Mouse (Mus musculus) liver, embryonic 14.5 days (tissue): Measurements from ENCODE around the gene Prnd. TPM values are rescaled to one million over a fixed set of nuclear protein-coding genes. Genes with fewer than 3 reads are reported as not detected.

Experiments
- ATAC-seq: fragments of 200-750 bp; cut with Nextera tagmentation; 2 replicates; pipeline ENCODE4 v1.8.0; 2017; ENCODE audit warnings: moderate number of reproducible peaks, mild to moderate bottlenecking, moderate library complexity; ENCODE audit not compliant: insufficient read depth
- DNase-seq, 3 experiments: peaks; one replicate each; pipeline ENCODE4 v3.0.0-alpha.2; 2012 to 2013; ENCODE audit warnings: low read depth in 3 of 3, low spot score in 3 of 3
- H3K27ac ChIP-seq: fragments of 300-500 bp; sonication (generic); 2 replicates; pipeline ENCODE4 v1.5.1; 2014; ENCODE audit warnings: moderate library complexity, mild to moderate bottlenecking, control low read depth, inconsistent platforms
- H3K27me3 ChIP-seq: fragments of 300-500 bp; sonication (generic); 2 replicates; pipeline ENCODE4 v1.6.1; 2014; ENCODE audit warnings: mild to moderate bottlenecking, low read length, moderate library complexity; ENCODE audit not compliant: control insufficient read depth, insufficient read depth
- H3K36me3 ChIP-seq: fragments of 300-500 bp; sonication (generic); replicated peaks from 2 replicates; pipeline ENCODE4 v1.6.1; 2014; ENCODE audit warnings: low read depth; ENCODE audit not compliant: control insufficient read depth, insufficient read depth
- H3K4me1 ChIP-seq, 2 experiments: fragments of 200-500 bp in 1 of 2; fragments of 300-500 bp in 1 of 2; sonication (generic) in 1 of 2; replicated peaks; 2 replicates each; pipeline ENCODE4 v1.6.1; 2012 to 2014; ENCODE audit warnings: antibody characterized with exemption in 1 of 2, inconsistent platforms in 1 of 2, low read length in 1 of 2; ENCODE audit not compliant: control insufficient read depth in 2 of 2, insufficient read depth in 2 of 2
- H3K4me2 ChIP-seq: fragments of 300-500 bp; sonication (generic); 2 replicates; pipeline ENCODE4 v1.6.1; 2014; ENCODE audit warnings: low read depth, mild to moderate bottlenecking, control low read depth, moderate library complexity
- H3K4me3 ChIP-seq, 2 experiments: fragments of 200-500 bp in 1 of 2; fragments of 300-500 bp in 1 of 2; sonication (generic) in 1 of 2; 2 replicates each; pipeline ENCODE4 v1.5.1; 2012 to 2014; ENCODE audit warnings: low read depth in 2 of 2, low read length in 2 of 2, mild to moderate bottlenecking in 2 of 2, control low read depth in 1 of 2, inconsistent platforms in 1 of 2, moderate library complexity in 1 of 2; ENCODE audit not compliant: insufficient read depth in 1 of 2
- H3K9ac ChIP-seq: fragments of 300-500 bp; sonication (generic); replicated peaks from 2 replicates; pipeline ENCODE4 v1.6.1; 2014; ENCODE audit warnings: mild to moderate bottlenecking, control low read depth, moderate library complexity
- H3K9me3 ChIP-seq: fragments of 300-500 bp; sonication (generic); 2 replicates; pipeline ENCODE4 v1.6.1; 2016; ENCODE audit warnings: low read length, mixed read lengths; ENCODE audit not compliant: control insufficient read depth
- CTCF ChIP-seq: IDR thresholded peaks from 2 replicates; pipeline ENCODE4 v1.5.1; 2016; ENCODE audit warnings: antibody characterized with exemption, low read depth, control low read depth
- EP300 ChIP-seq: IDR thresholded peaks from 2 replicates; pipeline ENCODE4 v1.6.1; 2016; ENCODE audit warnings: antibody characterized with exemption, low read depth
- WGBS: fragments of 180-500 bp; shearing (Covaris S2); extraction: QIAGEN DNeasy Blood & Tissue Kit; methylation state at CpG from one replicate; pipeline ENCODE4 v1.1.7; 2014; ENCODE audit not compliant: insufficient replicate concordance; 5-methylcytosine and 5-hydroxymethylcytosine counted together
- polyA plus RNA-seq, 2 experiments: library from polyadenylated mRNA; depleted of rRNA in 1 of 2; stranded (reverse) in 1 of 2; unstranded in 1 of 2; fragments of >200 nt; fragmentation: Nextera tagmentation in 1 of 2; extraction: Ambion mirVana in 1 of 2; gene quantifications; 2 replicates each; pipeline versions ENCODE4 v1.2.1 to v1.2.3; 2012 to 2014

Prnd gene
- polyA plus RNA-seq, 2 experiments: 0.11 to 0.16 TPM

DNA sequence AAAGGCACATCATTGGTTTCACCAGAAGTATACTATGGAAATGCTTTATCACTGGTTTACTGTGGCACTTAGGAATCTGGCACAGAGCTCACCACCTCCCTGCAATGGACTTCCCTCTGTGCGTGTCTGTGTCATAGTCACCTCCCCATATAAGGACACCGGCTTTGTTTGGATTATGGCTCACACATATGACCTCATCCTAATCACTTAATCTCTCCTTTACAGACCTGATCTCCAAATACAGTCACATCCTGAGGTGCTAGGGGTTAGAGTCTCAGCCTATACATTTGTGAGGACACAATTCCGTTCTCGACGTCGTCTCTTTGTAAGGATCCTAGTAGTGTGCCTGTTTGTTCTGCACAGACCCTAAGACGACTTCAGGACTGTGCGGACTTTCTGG, 5.4 kb upstream of the Prnd start:
- DNase-seq: no peak
- H3K27ac ChIP-seq: no peak overlapping the region
- no peak overlapping the region for H3K9ac ChIP-seq
- WGBS: 36% methylated on average over 8 of the region's 8 CpGs
- H3K36me3 ChIP-seq: no peaks in the 10 kb centered on the region
- no peaks in the 10 kb centered on the region for H3K27me3 ChIP-seq
- peaks cover 9% of the 10 kb centered on the region in 2 experiments for H3K4me1 ChIP-seq
- no peak overlapping the region for H3K4me2 ChIP-seq
- H3K4me3 ChIP-seq: no peak overlapping the region
- H3K9me3 ChIP-seq: no peaks in the 10 kb centered on the region
- ATAC-seq: no peak
- TF ChIP-seq EP300: no peak
- TF ChIP-seq CTCF: no peak

DNA sequence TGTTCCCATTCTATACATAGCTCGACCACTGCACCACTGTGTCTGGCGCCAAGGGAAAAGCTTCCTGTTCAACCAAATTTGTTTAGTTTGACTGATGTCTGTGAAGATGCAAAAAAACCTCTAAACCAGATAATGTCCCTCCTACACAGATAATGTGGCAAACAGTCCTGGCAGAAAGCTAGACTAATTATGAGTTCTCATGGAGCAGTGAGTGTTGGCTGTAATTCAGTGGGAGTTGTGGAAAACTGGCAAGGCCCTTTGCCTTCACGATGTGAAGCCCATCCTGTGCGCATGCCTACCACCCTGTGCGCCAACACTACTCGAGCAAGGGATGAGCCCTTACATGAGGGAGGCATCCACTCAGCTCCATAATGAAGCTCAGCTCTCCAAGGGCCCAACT, 4.9 kb upstream of the Prnd start:
- Histone ChIP-seq H3K9ac (no peak overlapping the region), H3K4me3 (no peak overlapping the region), H3K27me3 (no peaks in the 10 kb centered on the region), H3K27ac (no peak overlapping the region), H3K4me1 (peaks cover 3 to 4% of the 10 kb centered on the region in 2 experiments), H3K4me2 (no peak overlapping the region), H3K9me3 (no peaks in the 10 kb centered on the region), H3K36me3 (no peaks in the 10 kb centered on the region)
- no peak for TF ChIP-seq CTCF
- TF ChIP-seq EP300: no peak
- ATAC-seq (no peak), DNase-seq (no peak)
- WGBS: 61% methylated on average over 6 of the region's 6 CpGs

DNA sequence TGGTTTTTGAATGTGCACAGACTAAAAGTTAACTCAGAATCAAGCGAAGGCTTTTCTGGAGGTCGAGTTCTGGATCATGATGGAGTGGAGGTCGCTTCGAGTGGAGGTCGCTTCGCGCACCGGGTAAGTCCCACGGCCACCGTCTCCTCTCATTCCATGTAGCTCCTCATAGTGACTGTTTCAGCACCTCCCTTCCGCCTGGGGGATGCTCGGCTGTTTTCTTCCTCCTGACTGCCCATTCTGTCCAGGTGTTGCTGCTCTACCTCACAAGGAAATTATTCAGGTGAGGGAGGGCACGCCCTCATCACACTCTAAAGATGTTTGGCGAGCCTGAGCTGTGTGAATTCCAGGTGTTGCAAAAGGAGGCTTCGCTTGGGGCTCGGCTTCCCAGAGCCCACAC, 4.3 kb upstream of the Prnd start:
- Histone ChIP-seq H3K4me3 (no peak overlapping the region), H3K4me1 (no peaks in the 10 kb centered on the region), H3K4me2 (no peak overlapping the region), H3K27me3 (no peaks in the 10 kb centered on the region), H3K9ac (no peak overlapping the region), H3K9me3 (no peaks in the 10 kb centered on the region), H3K36me3 (no peaks in the 10 kb centered on the region), H3K27ac (no peak overlapping the region)
- no peak for TF ChIP-seq CTCF
- TF ChIP-seq EP300: no peak
- ATAC-seq (no peak), DNase-seq (no peak)
- WGBS: 67% methylated on average over 16 of the region's 16 CpGs

DNA sequence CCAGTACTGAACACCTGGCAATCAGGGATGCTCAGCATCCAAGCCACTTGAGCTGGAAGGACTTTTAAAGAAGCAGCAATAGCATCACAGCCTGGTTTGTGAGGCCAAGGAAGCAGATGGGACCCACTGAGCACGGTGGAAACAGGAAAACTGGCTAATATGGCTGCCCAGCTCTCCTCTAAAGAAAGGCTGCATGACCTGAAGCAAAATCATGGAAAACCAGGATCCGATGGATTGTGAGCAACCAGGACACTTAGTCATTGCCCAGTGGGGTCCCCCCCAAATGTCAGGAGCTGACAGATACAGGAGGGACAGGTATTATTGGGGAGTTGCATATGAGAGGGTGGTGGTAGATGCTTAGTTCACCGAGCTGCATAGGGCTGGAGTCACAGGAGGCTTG, 2.5 kb upstream of the Prnd start:
- H3K27ac ChIP-seq: no peak overlapping the region
- no peak for DNase-seq
- no peak overlapping the region for H3K4me2 ChIP-seq
- no peaks in the 10 kb centered on the region for H3K9me3 ChIP-seq
- H3K4me1 ChIP-seq: no peaks in the 10 kb centered on the region
- no peaks in the 10 kb centered on the region for H3K36me3 ChIP-seq
- 59% methylated on average over 3 of the region's 3 CpGs for WGBS
- no peak for ATAC-seq
- TF ChIP-seq EP300 (no peak), CTCF (no peak)
- H3K4me3 ChIP-seq: no peak overlapping the region
- H3K27me3 ChIP-seq: peaks cover 8% of the 10 kb centered on the region
- no peak overlapping the region for H3K9ac ChIP-seq

- H3K4me3 ChIP-seq: no peak overlapping the region
- H3K36me3 ChIP-seq: no peaks in the 10 kb centered on the region
- H3K9me3 ChIP-seq: no peaks in the 10 kb centered on the region
- no peak for DNase-seq
- 57% methylated on average over 11 of the region's 11 CpGs for WGBS
- H3K4me1 ChIP-seq: no peaks in the 10 kb centered on the region
- peaks cover 17% of the 10 kb centered on the region for H3K27me3 ChIP-seq
- H3K9ac ChIP-seq: no peak overlapping the region
- H3K27ac ChIP-seq: no peak overlapping the region
- TF ChIP-seq CTCF (no peak), EP300 (no peak)
- no peak for ATAC-seq
- H3K4me2 ChIP-seq: no peak overlapping the region
Measured at GRCm38 (mm10) chr2:131948916-131949639, 1.6 kb upstream of the Prnd start.
